Mouse (Mus musculus): ENCODE measurements around the gene Lrba. TPM values are rescaled to one million over a fixed set of nuclear protein-coding genes. Genes with fewer than 3 reads are reported as not detected.

The Lrba gene
- polyA plus RNA-seq, 1 experiment: 5.6 TPM

GRCm38 (mm10) chr3:86641393-86641792 is 416.9 kb downstream of the Lrba start:
- H3K4me3 ChIP-seq: no peak overlapping the region
- no peak overlapping the region for H3ac ChIP-seq (ENCODE audit: control insufficient read depth, insufficient read length)
- H3K4me2 ChIP-seq (ENCODE audit: low read depth): no peak overlapping the region
- TF ChIP-seq MAX (IDR thresholded peaks at IDR 0.05; ENCODE audit: low read depth) (no peak), SRF (IDR thresholded peaks at IDR 0.05; ENCODE audit: control insufficient read depth, insufficient read length, low read depth) (no peak), POLR2AphosphoS2 (IDR thresholded peaks at IDR 0.05; ENCODE audit: insufficient read length, low read depth) (no peak), TCF3 (IDR thresholded peaks at IDR 0.05; ENCODE audit: insufficient read length, low read depth) (no peak), POLR2A (IDR thresholded peaks at IDR 0.05; ENCODE audit: insufficient read length, low read depth) (no peak), E2F4 (IDR thresholded peaks at IDR 0.05; ENCODE audit: insufficient read depth) (no peak), MYOG (IDR thresholded peaks at IDR 0.05; ENCODE audit: control insufficient read depth in 1 of 3, insufficient read depth in 1 of 3, insufficient read length in 2 of 3, low read depth in 2 of 3) (no peak), MYOD1 (IDR thresholded peaks at IDR 0.05; ENCODE audit: control insufficient read depth in 1 of 3, insufficient read length in 2 of 3, low read depth in 2 of 3) (no peak), TCF12 (IDR thresholded peaks at IDR 0.05; ENCODE audit: insufficient read depth, poor library complexity, severe bottlenecking) (no peak), CEBPB (IDR thresholded peaks at IDR 0.05; ENCODE audit: insufficient read depth, poor library complexity, severe bottlenecking) (no peak)
- H3K36me3 ChIP-seq (ENCODE audit: control insufficient read depth, insufficient read depth): no peaks in the 10 kb centered on the region
- H3K27me3 ChIP-seq (ENCODE audit: control insufficient read depth, insufficient read depth, insufficient read length): no peaks in the 10 kb centered on the region
- H3K79me2 ChIP-seq (ENCODE audit: control insufficient read depth, insufficient read depth): no peaks in the 10 kb centered on the region

GRCm38 (mm10) chr3:86641796-86642195 is 417.3 kb downstream of the Lrba start:
- no peak overlapping the region for H3ac ChIP-seq (ENCODE audit: control insufficient read depth, insufficient read length)

GRCm38 (mm10) chr3:86646771-86647170 is 422.3 kb downstream of the Lrba start:
- no peak overlapping the region for H3K4me3 ChIP-seq
- no peaks in the 10 kb centered on the region for H3K27me3 ChIP-seq (ENCODE audit: control insufficient read depth, insufficient read depth, insufficient read length)
- TF ChIP-seq MYOD1 (IDR thresholded peaks at IDR 0.05; ENCODE audit: control insufficient read depth in 1 of 3, insufficient read length in 2 of 3, low read depth in 2 of 3): no peak
- TF ChIP-seq E2F4 (IDR thresholded peaks at IDR 0.05; ENCODE audit: insufficient read depth): no peak
- TF ChIP-seq TCF3 (IDR thresholded peaks at IDR 0.05; ENCODE audit: insufficient read length, low read depth): no peak
- TF ChIP-seq REST (IDR thresholded peaks at IDR 0.05; ENCODE audit: insufficient read depth, insufficient read length): no peak
- TF ChIP-seq MAX (IDR thresholded peaks at IDR 0.05; ENCODE audit: low read depth): no peak
- TF ChIP-seq TCF12 (IDR thresholded peaks at IDR 0.05; ENCODE audit: insufficient read depth, poor library complexity, severe bottlenecking): no peak
- TF ChIP-seq POLR2A (IDR thresholded peaks at IDR 0.05; ENCODE audit: insufficient read length, low read depth): no peak
- TF ChIP-seq POLR2AphosphoS2 (IDR thresholded peaks at IDR 0.05; ENCODE audit: insufficient read length, low read depth): no peak
- TF ChIP-seq USF1 (IDR thresholded peaks at IDR 0.05; ENCODE audit: low read depth): no peak
- no peak for TF ChIP-seq SRF (IDR thresholded peaks at IDR 0.05; ENCODE audit: control insufficient read depth, insufficient read length, low read depth)
- TF ChIP-seq CEBPB (IDR thresholded peaks at IDR 0.05; ENCODE audit: insufficient read depth, poor library complexity, severe bottlenecking): no peak
- no peak for TF ChIP-seq MYOG (IDR thresholded peaks at IDR 0.05; ENCODE audit: control insufficient read depth in 1 of 3, insufficient read depth in 1 of 3, insufficient read length in 2 of 3, low read depth in 2 of 3)
- no peaks in the 10 kb centered on the region for H3K36me3 ChIP-seq (ENCODE audit: control insufficient read depth, insufficient read depth)
- no peaks in the 10 kb centered on the region for H3K79me2 ChIP-seq (ENCODE audit: control insufficient read depth, insufficient read depth)
- H3ac ChIP-seq (ENCODE audit: control insufficient read depth, insufficient read length): no peak overlapping the region
- H3K4me2 ChIP-seq (ENCODE audit: low read depth): no peak overlapping the region

More at GRCm38 (mm10) chr3:86641796-86642195, 417.3 kb downstream of the Lrba start:
- TF ChIP-seq MYOD1 (IDR thresholded peaks at IDR 0.05; ENCODE audit: control insufficient read depth in 1 of 3, insufficient read length in 2 of 3, low read depth in 2 of 3) (no peak), MAX (IDR thresholded peaks at IDR 0.05; ENCODE audit: low read depth) (no peak), REST (IDR thresholded peaks at IDR 0.05; ENCODE audit: insufficient read depth, insufficient read length) (no peak)
- no peaks in the 10 kb centered on the region for H3K79me2 ChIP-seq (ENCODE audit: control insufficient read depth, insufficient read depth)
- H3K4me2 ChIP-seq (ENCODE audit: low read depth): no peak overlapping the region
- H3K36me3 ChIP-seq (ENCODE audit: control insufficient read depth, insufficient read depth): no peaks in the 10 kb centered on the region
- no peaks in the 10 kb centered on the region for H3K27me3 ChIP-seq (ENCODE audit: control insufficient read depth, insufficient read depth, insufficient read length)
- no peak overlapping the region for H3K4me3 ChIP-seq

- no peak overlapping the region for H3ac ChIP-seq (ENCODE audit: control insufficient read depth, insufficient read length)
- TF ChIP-seq CEBPB (IDR thresholded peaks at IDR 0.05; ENCODE audit: insufficient read depth, poor library complexity, severe bottlenecking) (no peak), USF1 (IDR thresholded peaks at IDR 0.05; ENCODE audit: low read depth) (no peak), POLR2A (IDR thresholded peaks at IDR 0.05; ENCODE audit: insufficient read length, low read depth) (no peak), REST (IDR thresholded peaks at IDR 0.05; ENCODE audit: insufficient read depth, insufficient read length) (no peak), MAX (IDR thresholded peaks at IDR 0.05; ENCODE audit: low read depth) (no peak), SRF (IDR thresholded peaks at IDR 0.05; ENCODE audit: control insufficient read depth, insufficient read length, low read depth) (no peak), E2F4 (IDR thresholded peaks at IDR 0.05; ENCODE audit: insufficient read depth) (no peak), MYOG (IDR thresholded peaks at IDR 0.05; ENCODE audit: control insufficient read depth in 1 of 3, insufficient read depth in 1 of 3, insufficient read length in 2 of 3, low read depth in 2 of 3) (no peak), MYOD1 (IDR thresholded peaks at IDR 0.05; ENCODE audit: control insufficient read depth in 1 of 3, insufficient read length in 2 of 3, low read depth in 2 of 3) (no peak), TCF12 (IDR thresholded peaks at IDR 0.05; ENCODE audit: insufficient read depth, poor library complexity, severe bottlenecking) (no peak), TCF3 (IDR thresholded peaks at IDR 0.05; ENCODE audit: insufficient read length, low read depth) (no peak), POLR2AphosphoS2 (IDR thresholded peaks at IDR 0.05; ENCODE audit: insufficient read length, low read depth) (no peak)
- no peaks in the 10 kb centered on the region for H3K79me2 ChIP-seq (ENCODE audit: control insufficient read depth, insufficient read depth)
- H3K4me2 ChIP-seq (ENCODE audit: low read depth): no peak overlapping the region
- H3K36me3 ChIP-seq (ENCODE audit: control insufficient read depth, insufficient read depth): no peaks in the 10 kb centered on the region
- H3K4me3 ChIP-seq: no peak overlapping the region
- no peaks in the 10 kb centered on the region for H3K27me3 ChIP-seq (ENCODE audit: control insufficient read depth, insufficient read depth, insufficient read length)
These were observed 426.5 kb downstream of the Lrba start for GRCm38 (mm10) chr3:86651006-86651405.

GRCm38 (mm10) chr3:86659326-86659725 is 434.8 kb downstream of the Lrba start:
- no peaks in the 10 kb centered on the region for H3K36me3 ChIP-seq (ENCODE audit: control insufficient read depth, insufficient read depth)
- no peak overlapping the region for H3K4me2 ChIP-seq (ENCODE audit: low read depth)
- no peaks in the 10 kb centered on the region for H3K27me3 ChIP-seq (ENCODE audit: control insufficient read depth, insufficient read depth, insufficient read length)
- no peak overlapping the region for H3K4me3 ChIP-seq
- TF ChIP-seq MAX (IDR thresholded peaks at IDR 0.05; ENCODE audit: low read depth) (no peak), E2F4 (IDR thresholded peaks at IDR 0.05; ENCODE audit: insufficient read depth) (no peak), POLR2A (IDR thresholded peaks at IDR 0.05; ENCODE audit: insufficient read length, low read depth) (no peak), TCF3 (IDR thresholded peaks at IDR 0.05; ENCODE audit: insufficient read length, low read depth) (no peak), SRF (IDR thresholded peaks at IDR 0.05; ENCODE audit: control insufficient read depth, insufficient read length, low read depth) (no peak), REST (IDR thresholded peaks at IDR 0.05; ENCODE audit: insufficient read depth, insufficient read length) (no peak), CEBPB (IDR thresholded peaks at IDR 0.05; ENCODE audit: insufficient read depth, poor library complexity, severe bottlenecking) (no peak), MYOD1 (IDR thresholded peaks at IDR 0.05; ENCODE audit: control insufficient read depth in 1 of 3, insufficient read length in 2 of 3, low read depth in 2 of 3) (no peak), TCF12 (IDR thresholded peaks at IDR 0.05; ENCODE audit: insufficient read depth, poor library complexity, severe bottlenecking) (no peak), USF1 (IDR thresholded peaks at IDR 0.05; ENCODE audit: low read depth) (no peak), MYOG (IDR thresholded peaks at IDR 0.05; ENCODE audit: control insufficient read depth in 1 of 3, insufficient read depth in 1 of 3, insufficient read length in 2 of 3, low read depth in 2 of 3) (no peak)
- no peak overlapping the region for H3ac ChIP-seq (ENCODE audit: control insufficient read depth, insufficient read length)
- no peaks in the 10 kb centered on the region for H3K79me2 ChIP-seq (ENCODE audit: control insufficient read depth, insufficient read depth)
